Mouse (Mus musculus) layer of hippocampus, postnatal 10 days (tissue): ENCODE data around the gene Phc2. TPM values are rescaled to one million over a fixed set of nuclear protein-coding genes. Genes with fewer than 3 reads are reported as not detected.

Experiments
- total RNA-seq, 2 experiments: library from RNA; stranded (reverse); gene quantifications; 2 replicates each; pipeline ENCODE4 v1.2.3; 2021

The Phc2 gene
- total RNA-seq, 2 experiments from 2014 or later = 81.1 to 82.9 TPM

Other genes starting within 250 kb of the Phc2 start
- 1 to 10 TPM; 5.4 to 7.7 TPM for gene Zscan20, start 44.6 kb upstream of the Phc2 start, total RNA-seq
- gene Tlr12, start 36.1 kb upstream of the Phc2 start, total RNA-seq = 1 to 10 TPM in 1 of 2 experiments, under 1 TPM in 1; 0.87 to 1.8 TPM
- gene A3galt2, start 100.7 kb downstream of the Phc2 start, total RNA-seq = under 1 TPM; 0.45 to 0.64 TPM
- gene Zfp362, start 151.3 kb downstream of the Phc2 start, total RNA-seq = 10 to 100 TPM; 37.8 to 38.5 TPM
- 10 to 100 TPM; 26.2 TPM for gene Trim62, start 228.9 kb downstream of the Phc2 start, total RNA-seq